Comparison of ENCODE assay signal across 14 mouse cellular contexts in the genomic region with DNA sequence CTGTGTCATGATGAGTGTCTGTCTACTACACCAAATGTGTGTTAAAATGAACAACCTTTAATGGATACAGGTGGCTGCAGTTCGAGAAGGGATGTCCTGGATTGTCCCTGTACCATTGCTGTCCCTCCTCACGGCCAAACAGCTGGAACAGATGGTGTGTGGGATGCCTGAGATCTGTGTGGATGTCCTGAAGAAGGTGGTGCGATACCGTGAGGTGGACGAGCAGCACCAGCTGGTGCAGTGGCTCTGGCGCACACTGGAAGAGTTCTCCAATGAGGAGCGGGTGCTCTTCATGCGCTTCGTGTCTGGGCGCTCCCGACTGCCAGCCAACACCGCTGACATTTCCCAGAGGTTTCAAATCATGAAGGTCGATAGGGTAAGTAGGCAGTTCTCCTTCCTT. TPM values are rescaled to one million over a fixed set of nuclear protein-coding genes. Genes with fewer than 3 reads are reported as not detected.
DNase-seq lines count a peak whose midpoint lies in the region; ATAC-seq and TF ChIP-seq lines count a peak whose summit lies in the region.
"Had no signal": no experiment of that assay in that cellular context is flagged by ENCODE, and none has a peak within 500 bp of the region (broad histone marks: within the 10 kb centered on the region; RNA-seq: fewer than 3 reads in every experiment).

No protein-coding gene starts in this region.

- H3K9ac ChIP-seq in liver, embryonic 14.5 days (replicated peaks): no peak overlapping the region
- H3K9ac ChIP-seq: hindbrain, embryonic 12.5 days; limb, embryonic 15.5 days; midbrain, embryonic 12.5 days had no signal

- peaks cover 8% of the 10 kb centered on the region for H3K36me3 ChIP-seq in thymus, adult 2 months (ENCODE audit: control insufficient read depth, insufficient read depth, low read length)
- peaks cover 84% of the 10 kb centered on the region for H3K36me3 ChIP-seq in liver, embryonic 14.5 days (replicated peaks; ENCODE audit: control insufficient read depth, insufficient read depth, low read depth)

- TF ChIP-seq CTCF in thymus, adult 2 months (IDR thresholded peaks at IDR 0.05; ENCODE audit: borderline replicate concordance, control insufficient read depth, extremely low read depth, insufficient read depth, low read length, poor library complexity): no peak
- TF ChIP-seq CTCF in liver, embryonic 14.5 days (IDR thresholded peaks at IDR 0.05; ENCODE audit: low read depth): no peak

- no peaks in the 10 kb centered on the region for H3K27me3 ChIP-seq in thymus, adult 2 months (ENCODE audit: control insufficient read depth, insufficient read depth, low read length)
- no peaks in the 10 kb centered on the region for H3K27me3 ChIP-seq in liver, embryonic 14.5 days (ENCODE audit: control insufficient read depth, insufficient read depth, low read length)
- H3K27me3 ChIP-seq: hindbrain, embryonic 12.5 days; limb, embryonic 15.5 days; midbrain, embryonic 12.5 days had no signal

- peak overlapping the region; percentile 73; the same call in 1 of the 2 replicates for H3K4me2 ChIP-seq in liver, embryonic 14.5 days (ENCODE audit: low read depth)
- H3K4me2 ChIP-seq: hindbrain, embryonic 12.5 days; limb, embryonic 15.5 days; midbrain, embryonic 12.5 days had no signal

- no peak for TF ChIP-seq EP300 in liver, embryonic 14.5 days (IDR thresholded peaks at IDR 0.05; ENCODE audit: low read depth)

- peak overlapping the region; percentile 68; the same call in 1 of the 2 replicates for H3K27ac ChIP-seq in thymus, adult 2 months (ENCODE audit: control insufficient read depth, insufficient read depth, low read length)
- peak overlapping the region; percentile 88 for H3K27ac ChIP-seq in liver, embryonic 14.5 days
- H3K27ac ChIP-seq: limb, embryonic 15.5 days had no signal

- no peaks in the 10 kb centered on the region for H3K9me3 ChIP-seq in liver, embryonic 14.5 days (ENCODE audit: control insufficient read depth, low read length)
- H3K9me3 ChIP-seq: hindbrain, embryonic 12.5 days; limb, embryonic 15.5 days; midbrain, embryonic 12.5 days had no signal

- peak; percentile 92 for DNase-seq in heart, adult 11 months
- no peak for DNase-seq in heart, adult 8-10 months (ENCODE audit: low spot score)
- DNase-seq in thymus, adult 2 months: no peak
- no peak for DNase-seq in thymus, postnatal 10 days (ENCODE audit: low spot score in 2 of 2)
- DNase-seq in liver, embryonic 14.5 days (ENCODE audit: low read depth in 3 of 3, low spot score in 3 of 3): no peak
- no peak for DNase-seq in cerebellum, postnatal 10 days
- DNase-seq in heart, adult 18-20 months: no peak
- no peak for DNase-seq in spleen, postnatal 10 days (ENCODE audit: low spot score in 2 of 2)
- DNase-seq: adrenal gland, adult 2 months; cerebellum, adult 9-10 months; kidney, postnatal 36 days had no signal

- 97% methylated on average over 13 of the region's 13 CpGs for WGBS in thymus, adult 2 months
- 88% methylated on average over 13 of the region's 13 CpGs for WGBS in liver, embryonic 14.5 days (ENCODE audit: insufficient replicate concordance)

- ATAC-seq in liver, embryonic 14.5 days (ENCODE audit: insufficient read depth): no peak

- TF ChIP-seq POLR2A in thymus, adult 2 months (IDR thresholded peaks at IDR 0.05; ENCODE audit: control insufficient read depth, extremely low read depth, insufficient read depth, low read length, poor library complexity): no peak

- peaks cover 28% of the 10 kb centered on the region for H3K4me1 ChIP-seq in thymus, adult 2 months (replicated peaks; ENCODE audit: control insufficient read depth, insufficient read depth, low read length)
- peaks cover 34 to 39% of the 10 kb centered on the region in 2 experiments for H3K4me1 ChIP-seq in liver, embryonic 14.5 days (replicated peaks; ENCODE audit: control insufficient read depth in 2 of 2, insufficient read depth in 2 of 2, low read length in 1 of 2)
- H3K4me1 ChIP-seq: limb, embryonic 15.5 days had no signal

- no peak overlapping the region for H3K4me3 ChIP-seq in thymus, adult 2 months (ENCODE audit: control insufficient read depth, insufficient read depth, low read length)
- no peak overlapping the region for H3K4me3 ChIP-seq in liver, embryonic 14.5 days (ENCODE audit: insufficient read depth in 1 of 2, low read depth in 2 of 2, low read length in 2 of 2)
- H3K4me3 ChIP-seq: hindbrain, embryonic 12.5 days; limb, embryonic 15.5 days; midbrain, embryonic 12.5 days had no signal

RNA-seq across cellular contexts. Expression of gene Fbxl22, which starts 9.9 kb away (rescaled TPM):
- total RNA-seq in heart, adult 8-10 months (2022): 10 to 100 TPM; 28.1 to 43.0 (median 31.0) TPM
- 7.6 and 10.2 TPM in 2 replicates for polyA plus RNA-seq in thymus, adult 2 months (2012; rRNA removed)
- 0.13 and 0.19 TPM in 2 replicates for polyA plus RNA-seq in liver, embryonic 14.5 days (2012; rRNA removed)
- polyA plus RNA-seq in liver, embryonic 14.5 days (2014; fragmentation: Nextera tagmentation; extraction: Ambion mirVana): 0.44 and 0.61 TPM in 2 replicates
- 10 to 100 TPM; 35.6 to 38.2 TPM for total RNA-seq in heart, adult 18-20 months (2021)
